Mouse (Mus musculus) embryonic fibroblast, embryonic 13.5 days (primary cell): ENCODE results near the gene 6030468B19Rik. TPM values are rescaled to one million over a fixed set of nuclear protein-coding genes. Genes with fewer than 3 reads are reported as not detected.
A peak's percentile ranks its signal among the peaks of the same experiment; 100 is the strongest.

Source experiments
- H3K27ac ChIP-seq: 2 replicates; pipeline ENCODE4 v1.5.1; 2012; ENCODE audit warnings: low read length, control low read depth, inconsistent platforms; ENCODE audit not compliant: insufficient read depth
- H3K4me1 ChIP-seq: 2 replicates; pipeline ENCODE4 v1.6.1; 2011; ENCODE audit warnings: low read length; ENCODE audit not compliant: control insufficient read depth, insufficient read depth
- H3K4me3 ChIP-seq: 2 replicates; pipeline ENCODE4 v1.5.1; 2011; ENCODE audit warnings: mild to moderate bottlenecking, control low read depth, low read length; ENCODE audit not compliant: insufficient read depth
- CTCF ChIP-seq: IDR thresholded peaks from 2 replicates; pipeline ENCODE4 v1.5.1; 2011; ENCODE audit warnings: mild to moderate bottlenecking, control low read depth, low read length, moderate library complexity, borderline replicate concordance; ENCODE audit not compliant: insufficient read depth
- POLR2A ChIP-seq: IDR thresholded peaks from 2 replicates; pipeline ENCODE4 v1.6.1; 2011; ENCODE audit warnings: low read depth, mild to moderate bottlenecking, control low read depth, low read length, moderate library complexity
- polyA plus RNA-seq: library from polyadenylated mRNA; stranded (reverse); fragments of >200 nt; gene quantifications from 2 replicates; pipeline ENCODE4 v1.2.4, GENCODE M21; 2011; ENCODE audit warnings: low read depth; ENCODE audit not compliant: missing spikeins, insufficient read length

Gene 6030468B19Rik
- polyA plus RNA-seq, 1 experiment: not detected

GRCm38 (mm10) chr11:117848985-117849671, 51.7 kb downstream of the 6030468B19Rik start, which contains the start of gene Birc5:
Gene Birc5, plus strand, starts transcription at chr11:117849251.
- H3K4me1 ChIP-seq: peaks cover 4% of the 10 kb centered on the region; the same call in 1 of the 2 replicates
- H3K4me3 ChIP-seq: peak within 1 kb of the TSS; percentile 79
- H3K27ac ChIP-seq: peak within 1 kb of the TSS; percentile 82
- TF ChIP-seq POLR2A (peak; percentile 94), CTCF (no peak)

DNA sequence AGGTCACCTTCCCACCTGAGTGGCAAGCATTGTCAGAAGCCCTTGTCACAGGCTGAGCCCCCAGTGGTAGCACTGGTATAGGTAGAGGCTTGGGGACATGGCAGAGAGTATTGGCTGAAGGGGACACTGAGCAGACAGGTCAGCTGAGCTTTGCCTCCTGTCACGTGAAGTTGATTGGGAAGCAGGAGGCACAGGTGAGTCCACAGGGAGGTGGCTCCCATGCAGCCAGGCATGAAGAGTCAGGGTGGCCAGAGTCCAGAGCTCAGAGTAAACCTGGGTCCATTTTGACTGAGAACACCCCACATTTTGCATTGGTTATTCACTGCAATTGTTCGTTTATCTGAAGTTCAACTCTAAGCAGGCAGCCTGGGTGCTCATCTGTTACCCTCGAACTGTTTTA, 55.4 kb downstream of the 6030468B19Rik start:
- Histone ChIP-seq H3K4me3 (no peak overlapping the region), H3K4me1 (0 out of 2 replicates have a peak, but pooled peaks cover 4% of the 10 kb centered on the region), H3K27ac (no peak overlapping the region)
- TF ChIP-seq CTCF (no peak), POLR2A (no peak)

- Histone ChIP-seq H3K4me3 (no peak overlapping the region), H3K4me1 (0 out of 2 replicates have a peak, but pooled peaks cover 4% of the 10 kb centered on the region), H3K27ac (no peak overlapping the region)
- TF ChIP-seq CTCF (no peak), POLR2A (no peak)
Measured at GRCm38 (mm10) chr11:117854241-117854640, 56.8 kb downstream of the 6030468B19Rik start.

DNA sequence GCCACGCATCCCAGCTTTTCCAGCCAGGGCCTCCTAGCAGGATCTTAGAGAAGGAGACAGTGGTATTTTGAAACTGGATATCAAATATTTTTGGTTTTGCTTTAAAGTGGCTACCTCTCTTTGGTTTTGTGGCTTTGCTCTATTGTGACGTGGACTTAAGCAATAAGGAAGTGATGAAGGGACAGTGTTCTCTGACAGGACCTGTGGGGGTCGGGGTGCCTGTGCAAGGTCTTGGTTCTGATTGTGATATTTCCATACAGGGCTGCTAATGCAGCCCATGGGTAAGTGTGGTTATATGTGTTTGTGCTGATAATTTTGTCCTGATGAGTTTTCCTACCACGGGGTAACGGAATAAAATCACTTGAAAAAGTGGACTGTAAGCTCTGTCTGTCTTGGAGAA, 57.9 kb downstream of the 6030468B19Rik start:
- H3K4me3 ChIP-seq: no peak overlapping the region
- H3K27ac ChIP-seq: no peak overlapping the region
- H3K4me1 ChIP-seq: 0 out of 2 replicates have a peak, but pooled peaks cover 2% of the 10 kb centered on the region
- TF ChIP-seq CTCF (no peak), POLR2A (no peak)

- no peak overlapping the region for H3K27ac ChIP-seq
- H3K4me3 ChIP-seq: no peak overlapping the region
- H3K4me1 ChIP-seq: no peaks in the 10 kb centered on the region
- TF ChIP-seq POLR2A (no peak), CTCF (no peak)
Measured at GRCm38 (mm10) chr11:117855975-117856374, 58.5 kb downstream of the 6030468B19Rik start.

Other genes with a start within 250 kb of the 6030468B19Rik start
- gene Tnrc6c, start 143.4 kb upstream of the 6030468B19Rik start, polyA plus RNA-seq: 17.9 and 24.8 TPM in 2 replicates
- 0.30 and 0.39 TPM in 2 replicates for gene Tmc8, start 15.6 kb upstream of the 6030468B19Rik start, polyA plus RNA-seq
- gene Tmc6, start 15.5 kb upstream of the 6030468B19Rik start, polyA plus RNA-seq: 19.5 and 20.5 TPM in 2 replicates
- gene Gm20708, start 12.0 kb downstream of the 6030468B19Rik start, polyA plus RNA-seq: 0.49 TPM in 1 of 2 replicates, not detected in the other
- 66.9 and 68.6 TPM in 2 replicates for gene Syngr2, start 12.0 kb downstream of the 6030468B19Rik start, polyA plus RNA-seq
- 5.6 and 6.4 TPM in 2 replicates for gene Afmid, start 28.3 kb downstream of the 6030468B19Rik start, polyA plus RNA-seq
- 48.4 and 61.9 TPM in 2 replicates for gene Tk1, start 28.4 kb downstream of the 6030468B19Rik start, polyA plus RNA-seq
- 73.3 and 86.8 TPM in 2 replicates for gene Birc5, start 51.6 kb downstream of the 6030468B19Rik start, polyA plus RNA-seq
- gene Tmem235, start 63.1 kb downstream of the 6030468B19Rik start, polyA plus RNA-seq: not detected in 2 replicates
- gene Tha1, start 75.8 kb downstream of the 6030468B19Rik start, polyA plus RNA-seq: 1.2 and 1.7 TPM in 2 replicates
- 15.2 and 31.9 TPM in 2 replicates for gene Socs3, start 172.4 kb downstream of the 6030468B19Rik start, polyA plus RNA-seq
- 29.5 and 33.4 TPM in 2 replicates for gene Pgs1, start 188.6 kb downstream of the 6030468B19Rik start, polyA plus RNA-seq